Mouse (Mus musculus) liver, postnatal 0 days (tissue): ENCODE measurements around the gene Prap1. TPM values are rescaled to one million over a fixed set of nuclear protein-coding genes. Genes with fewer than 3 reads are reported as not detected.

Source experiments
- ATAC-seq: fragments of 200-750 bp; cut with Nextera tagmentation; 2 replicates; pipeline ENCODE4 v1.8.0; 2017; ENCODE audit warnings: mild to moderate bottlenecking, moderate library complexity
- DNase-seq: peaks from one replicate; pipeline ENCODE4 v3.0.0-alpha.2; 2016
- H3K27ac ChIP-seq: fragments of 300-500 bp; sonication (generic); 2 replicates; pipeline ENCODE4 v1.5.1; 2014; ENCODE audit warnings: antibody characterized with exemption, moderate library complexity, mild to moderate bottlenecking, low read depth
- H3K27me3 ChIP-seq: fragments of 300-500 bp; sonication (generic); 2 replicates; pipeline ENCODE4 v1.6.1; 2014; ENCODE audit warnings: low read length, control low read depth, mixed read lengths; ENCODE audit not compliant: insufficient read depth
- H3K36me3 ChIP-seq: fragments of 300-500 bp; sonication (generic); replicated peaks from 2 replicates; pipeline ENCODE4 v1.6.1; 2014; ENCODE audit warnings: mild to moderate bottlenecking, control low read depth, low read length, moderate library complexity, mixed read lengths; ENCODE audit not compliant: insufficient read depth
- H3K4me1 ChIP-seq: fragments of 300-500 bp; sonication (generic); 2 replicates; pipeline ENCODE4 v1.6.1; 2014; ENCODE audit warnings: antibody characterized with exemption, mild to moderate bottlenecking, control low read depth; ENCODE audit not compliant: insufficient read depth
- H3K4me2 ChIP-seq: fragments of 300-500 bp; sonication (generic); 2 replicates; pipeline ENCODE4 v1.6.1; 2014; ENCODE audit warnings: low read depth, mild to moderate bottlenecking, low read length, moderate library complexity, mixed read lengths
- H3K4me3 ChIP-seq: fragments of 300-500 bp; sonication (generic); 2 replicates; pipeline ENCODE4 v1.5.1; 2014; ENCODE audit warnings: low read depth, low read length
- H3K9ac ChIP-seq: fragments of 300-500 bp; sonication (generic); replicated peaks from 2 replicates; pipeline ENCODE4 v1.6.1; 2014; ENCODE audit warnings: mild to moderate bottlenecking, moderate library complexity
- H3K9me3 ChIP-seq: fragments of 300-500 bp; sonication (generic); 2 replicates; pipeline ENCODE4 v1.6.1; 2016; ENCODE audit warnings: mild to moderate bottlenecking, control low read depth, low read length, mixed read lengths
- CTCF ChIP-seq: sonication (generic); IDR thresholded peaks from 2 replicates; pipeline ENCODE4 v1.5.1; 2016; ENCODE audit warnings: antibody characterized with exemption, low read depth
- EP300 ChIP-seq: IDR thresholded peaks from 2 replicates; pipeline ENCODE4 v1.6.1; 2016; ENCODE audit warnings: antibody characterized with exemption, low read depth, mild to moderate bottlenecking
- whole genome bisulfite sequencing: fragments of 180-500 bp; shearing (Covaris S2); extraction: QIAGEN DNeasy Blood & Tissue Kit; methylation state at CpG from one replicate; pipeline ENCODE4 v1.1.7; 2014; ENCODE audit not compliant: insufficient replicate concordance; 5-methylcytosine and 5-hydroxymethylcytosine counted together
- polyA plus RNA-seq: library from polyadenylated mRNA; unstranded; fragments of >200 nt; fragmentation: Nextera tagmentation; extraction: Ambion mirVana; gene quantifications from 2 replicates; pipeline ENCODE4 v1.2.1, GENCODE M21; 2015

The Prap1 gene
- polyA plus RNA-seq, 1 experiment from 2014 or later: not detected

- ATAC-seq (peak; percentile 33; the same call in 1 of the 2 replicates), DNase-seq (peak; percentile 25)
- peaks cover 8% of the 10 kb centered on the region for H3K4me1 ChIP-seq
- H3K9me3 ChIP-seq: no peaks in the 10 kb centered on the region; the same call in 1 of the 2 replicates
- H3K4me2 ChIP-seq: peak overlapping the region; percentile 62
- no peak overlapping the region for H3K9ac ChIP-seq
- WGBS: 6% methylated on average over 53 of the region's 53 CpGs
- H3K27me3 ChIP-seq: peaks cover 69% of the 10 kb centered on the region
- H3K27ac ChIP-seq: no peak overlapping the region
- TF ChIP-seq CTCF (0 out of 2 replicates have a peak, but pooled peaks have one; percentile 2), EP300 (no peak)
- peak overlapping the region; percentile 25 for H3K4me3 ChIP-seq
- no peaks in the 10 kb centered on the region for H3K36me3 ChIP-seq
Measured at GRCm38 (mm10) chr7:140057413-140058407, 35.5 kb upstream of the Prap1 start.

- DNase-seq (no peak), ATAC-seq (no peak)
- H3K4me2 ChIP-seq: no peak overlapping the region
- no peak overlapping the region for H3K9ac ChIP-seq
- H3K27me3 ChIP-seq: peaks cover 73% of the 10 kb centered on the region
- H3K27ac ChIP-seq: no peak overlapping the region
- H3K36me3 ChIP-seq: no peaks in the 10 kb centered on the region
- TF ChIP-seq EP300 (no peak), CTCF (no peak)
- 19% methylated on average over 7 of the region's 7 CpGs for WGBS
- no peaks in the 10 kb centered on the region; the same call in 1 of the 2 replicates for H3K9me3 ChIP-seq
- peaks cover 8% of the 10 kb centered on the region for H3K4me1 ChIP-seq
- no peak overlapping the region for H3K4me3 ChIP-seq
Measured at GRCm38 (mm10) chr7:140058528-140058927, 34.7 kb upstream of the Prap1 start.

GRCm38 (mm10) chr7:140059601-140060000 is 33.6 kb upstream of the Prap1 start:
- Histone ChIP-seq H3K9ac (no peak overlapping the region), H3K27me3 (peaks cover 80% of the 10 kb centered on the region), H3K27ac (no peak overlapping the region), H3K9me3 (no peaks in the 10 kb centered on the region; the same call in 1 of the 2 replicates), H3K4me1 (peaks cover 8% of the 10 kb centered on the region), H3K36me3 (no peaks in the 10 kb centered on the region), H3K4me3 (no peak overlapping the region), H3K4me2 (no peak overlapping the region)
- ATAC-seq: no peak
- DNase-seq: no peak
- TF ChIP-seq EP300 (no peak), CTCF (no peak)
- 38% methylated on average over 4 of the region's 4 CpGs for WGBS

- no peak overlapping the region for H3K27ac ChIP-seq
- peaks cover 82% of the 10 kb centered on the region for H3K27me3 ChIP-seq
- peak; percentile 28 for DNase-seq
- H3K4me1 ChIP-seq: peaks cover 8% of the 10 kb centered on the region
- no peak overlapping the region for H3K9ac ChIP-seq
- peak; percentile 45; the same call in 1 of the 2 replicates for ATAC-seq
- TF ChIP-seq CTCF: no peak
- TF ChIP-seq EP300: no peak
- H3K4me2 ChIP-seq: peak overlapping the region; percentile 26; the same call in 1 of the 2 replicates
- 3% methylated on average over 47 of the region's 47 CpGs for WGBS
- H3K36me3 ChIP-seq: no peaks in the 10 kb centered on the region
- peak overlapping the region; percentile 17; the same call in 1 of the 2 replicates for H3K4me3 ChIP-seq
- no peaks in the 10 kb centered on the region for H3K9me3 ChIP-seq
Measured at GRCm38 (mm10) chr7:140060936-140061831, 32.0 kb upstream of the Prap1 start.

GRCm38 (mm10) chr7:140061832-140062130 is 31.4 kb upstream of the Prap1 start:
- 10% methylated on average over 6 of the region's 6 CpGs for WGBS
- Histone ChIP-seq H3K4me2 (0 out of 2 replicates have a peak overlapping the region, but pooled peaks have one; percentile 26), H3K9me3 (no peaks in the 10 kb centered on the region), H3K4me1 (peaks cover 8% of the 10 kb centered on the region), H3K27me3 (peaks cover 76% of the 10 kb centered on the region), H3K36me3 (no peaks in the 10 kb centered on the region), H3K9ac (no peak overlapping the region), H3K27ac (no peak overlapping the region), H3K4me3 (no peak overlapping the region)
- DNase-seq: no peak
- ATAC-seq: no peak
- TF ChIP-seq EP300 (no peak), CTCF (no peak)
